Mouse (Mus musculus) intestine, embryonic 14.5 days (tissue): ENCODE measurements at regions not wholly inside any gene's neighbourhood (a gene's known extent, or its start where the extent isn't known, plus 50 kb on each side); places are given as distances from the start of the nearest gene placed in this dataset.
A peak's percentile ranks its signal among the peaks of the same experiment; 100 is the strongest.

Source experiments
- ATAC-seq: fragments of 200-750 bp; cut with Nextera tagmentation; replicated peaks from 2 replicates; pipeline ENCODE4 v1.8.0; 2017; ENCODE audit warnings: low read depth, moderate number of reproducible peaks, moderate TSS enrichment, moderate library complexity; ENCODE audit not compliant: low FRiP score, low TSS enrichment
- DNase-seq: peaks from one replicate; pipeline ENCODE4 v3.0.0-alpha.2; 2018; ENCODE audit warnings: low spot score
- H3K27ac ChIP-seq: fragments of 300-500 bp; sonication (generic); 2 replicates; pipeline ENCODE4 v1.5.1; 2014; ENCODE audit warnings: low read depth, mild to moderate bottlenecking, control low read depth
- H3K27me3 ChIP-seq: fragments of 300-500 bp; sonication (generic); replicated peaks from 2 replicates; pipeline ENCODE4 v1.6.1; 2014; ENCODE audit warnings: low read length, control low read depth; ENCODE audit not compliant: control insufficient read depth, insufficient read depth
- H3K36me3 ChIP-seq: fragments of 300-500 bp; sonication (generic); 2 replicates; pipeline ENCODE4 v1.6.1; 2014; ENCODE audit warnings: low read length, control low read depth; ENCODE audit not compliant: control insufficient read depth, insufficient read depth
- H3K4me1 ChIP-seq: fragments of 300-500 bp; sonication (generic); replicated peaks from 2 replicates; pipeline ENCODE4 v1.6.1; 2014; ENCODE audit warnings: low read length, control low read depth, mixed read lengths; ENCODE audit not compliant: control insufficient read depth, insufficient read depth
- H3K4me2 ChIP-seq: fragments of 300-500 bp; sonication (generic); 2 replicates; pipeline ENCODE4 v1.6.1; 2014; ENCODE audit warnings: low read length
- H3K4me3 ChIP-seq: fragments of 300-500 bp; sonication (generic); 2 replicates; pipeline ENCODE4 v1.5.1; 2014; ENCODE audit warnings: low read depth, low read length, control low read depth, mixed read lengths
- H3K9ac ChIP-seq: fragments of 300-500 bp; sonication (generic); 2 replicates; pipeline ENCODE4 v1.6.1; 2014; ENCODE audit warnings: mild to moderate bottlenecking, low read length
- H3K9me3 ChIP-seq: fragments of 300-500 bp; sonication (generic); 2 replicates; pipeline ENCODE4 v1.6.1; 2016; ENCODE audit warnings: low read length, control low read depth; ENCODE audit not compliant: control insufficient read depth
- WGBS: fragments of 180-500 bp; shearing (Covaris S2); extraction: QIAGEN DNeasy Blood & Tissue Kit; methylation state at CpG from one replicate; pipeline ENCODE4 v1.1.7; 2014; 5-methylcytosine and 5-hydroxymethylcytosine counted together

- Histone ChIP-seq H3K36me3 (no peaks in the 10 kb centered on the region), H3K9ac (no peak overlapping the region), H3K27ac (no peak overlapping the region), H3K27me3 (no peaks in the 10 kb centered on the region), H3K4me2 (no peak overlapping the region), H3K9me3 (no peaks in the 10 kb centered on the region), H3K4me3 (no peak overlapping the region), H3K4me1 (peaks cover 26% of the 10 kb centered on the region)
- no peak for ATAC-seq
- WGBS, result 90% methylated on average over 8 of the region's 8 CpGs
- DNase-seq, result no peak
These were observed 173.2 kb downstream of the Gadd45g start for GRCm38 (mm10) chr13:52019647-52020046.

DNA sequence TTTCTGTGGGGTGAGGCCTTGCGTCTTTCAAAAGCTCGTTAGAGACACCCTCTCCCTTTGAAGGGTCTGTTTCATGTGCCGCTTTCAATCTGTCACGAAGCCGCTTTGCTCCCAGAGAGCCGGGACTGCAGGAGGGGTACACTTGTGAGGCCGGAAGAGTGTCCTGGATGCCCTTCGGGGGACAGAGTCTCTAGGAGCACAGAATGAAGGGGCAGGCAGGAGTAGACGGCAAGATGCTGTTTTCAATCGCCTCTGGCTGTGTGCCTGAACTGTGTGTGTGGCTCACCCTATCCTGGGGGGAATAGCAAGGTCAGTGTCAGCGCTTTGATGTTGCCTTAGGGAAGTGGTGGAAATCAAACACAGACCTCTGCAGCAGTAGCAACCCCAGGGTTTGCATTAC is 174.7 kb downstream of the Gadd45g start:
- ATAC-seq (no peak), DNase-seq (no peak)
- Histone ChIP-seq H3K9me3 (no peaks in the 10 kb centered on the region), H3K4me1 (peaks cover 30% of the 10 kb centered on the region), H3K27me3 (no peaks in the 10 kb centered on the region), H3K36me3 (no peaks in the 10 kb centered on the region), H3K4me3 (no peak overlapping the region), H3K4me2 (no peak overlapping the region), H3K27ac (no peak overlapping the region), H3K9ac (no peak overlapping the region)
- WGBS, result 42% methylated on average over 11 of the region's 11 CpGs

- DNase-seq (no peak), ATAC-seq (no peak)
- Histone ChIP-seq H3K4me3 (no peak overlapping the region), H3K27me3 (no peaks in the 10 kb centered on the region), H3K9ac (no peak overlapping the region), H3K36me3 (no peaks in the 10 kb centered on the region), H3K27ac (no peak overlapping the region), H3K4me2 (no peak overlapping the region), H3K4me1 (peaks cover 28% of the 10 kb centered on the region), H3K9me3 (no peaks in the 10 kb centered on the region)
- WGBS, result 64% methylated on average over 6 of the region's 6 CpGs
These were observed 175.3 kb downstream of the Gadd45g start for GRCm38 (mm10) chr13:52021828-52022227.

GRCm38 (mm10) chr13:52022529-52022928 is 176.1 kb downstream of the Gadd45g start:
- H3K27me3 ChIP-seq, result no peaks in the 10 kb centered on the region
- no peak overlapping the region for H3K4me3 ChIP-seq
- H3K9ac ChIP-seq, result no peak overlapping the region
- WGBS, result 83% methylated on average over 4 of the region's 4 CpGs
- no peak overlapping the region for H3K27ac ChIP-seq
- ATAC-seq, result no peak
- no peaks in the 10 kb centered on the region for H3K9me3 ChIP-seq
- peaks cover 25% of the 10 kb centered on the region for H3K4me1 ChIP-seq
- H3K36me3 ChIP-seq, result no peaks in the 10 kb centered on the region
- DNase-seq, result no peak
- no peak overlapping the region for H3K4me2 ChIP-seq

DNA sequence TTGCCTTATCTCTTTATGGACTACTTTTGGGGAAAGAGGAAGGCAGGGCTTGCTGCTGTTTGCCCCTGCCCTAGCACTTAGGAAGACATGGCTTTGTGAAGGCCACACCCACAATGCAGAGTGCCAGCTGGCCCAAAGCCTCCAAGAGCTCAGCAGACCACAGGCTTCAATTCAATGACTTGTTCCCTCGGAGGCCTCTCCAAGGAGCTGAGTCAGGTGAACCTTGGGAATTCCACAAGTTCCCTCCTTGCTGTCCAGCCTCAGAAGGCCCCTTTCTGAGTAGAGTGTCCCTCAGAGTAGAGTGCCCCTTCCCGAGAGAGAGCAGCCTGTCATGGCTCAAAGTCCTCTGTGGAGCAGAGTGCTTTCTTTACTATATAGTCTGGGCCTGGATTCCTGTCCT is 177.9 kb downstream of the Gadd45g start:
- H3K36me3 ChIP-seq, result no peaks in the 10 kb centered on the region
- ATAC-seq, result peak; percentile 36; the same call in 1 of the 2 replicates
- H3K9me3 ChIP-seq, result no peaks in the 10 kb centered on the region
- H3K4me3 ChIP-seq, result no peak overlapping the region
- H3K27ac ChIP-seq, result peak overlapping the region; percentile 12; the same call in 1 of the 2 replicates
- peak; percentile 70 for DNase-seq
- 34% methylated on average over 2 of the region's 2 CpGs for whole genome bisulfite sequencing
- H3K4me2 ChIP-seq, result peak overlapping the region; percentile 14
- no peak overlapping the region for H3K9ac ChIP-seq
- no peaks in the 10 kb centered on the region for H3K27me3 ChIP-seq
- peaks cover 23% of the 10 kb centered on the region for H3K4me1 ChIP-seq

DNA sequence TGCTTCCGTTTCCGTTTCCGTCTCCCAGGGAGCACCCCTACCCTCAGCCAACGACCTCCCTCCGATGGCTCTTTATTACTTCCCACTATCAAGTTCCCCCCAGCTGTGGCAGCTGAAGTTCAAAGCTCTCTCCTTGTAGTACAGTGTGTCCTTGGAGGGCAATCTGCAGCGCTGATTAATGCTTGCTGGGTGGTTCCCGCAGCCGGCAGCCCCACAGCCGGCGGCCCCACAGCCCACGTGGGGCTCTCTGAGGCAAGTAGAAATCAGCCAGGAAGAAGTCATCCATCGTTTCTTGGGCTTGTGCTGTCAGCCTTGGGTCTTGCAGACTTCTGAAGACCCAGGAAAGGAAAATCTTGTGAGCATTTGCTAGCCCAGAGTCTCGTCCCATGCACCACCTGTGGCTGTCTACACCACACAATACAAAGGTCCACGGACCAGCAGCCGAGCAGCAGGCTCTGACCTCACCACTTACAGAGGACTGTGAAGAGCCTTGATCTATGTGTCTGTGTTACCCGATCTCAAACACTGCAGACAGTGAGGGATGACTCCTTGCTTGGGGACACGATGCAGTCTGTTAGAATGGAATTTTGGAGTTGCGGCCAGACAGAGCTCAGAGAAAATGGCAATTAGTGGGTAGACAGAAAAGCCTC is 178.5 kb downstream of the Gadd45g start:
- H3K4me1 ChIP-seq, result peaks cover 23% of the 10 kb centered on the region
- no peaks in the 10 kb centered on the region for H3K9me3 ChIP-seq
- peak; percentile 71 for DNase-seq
- H3K27ac ChIP-seq, result peak overlapping the region; percentile 12
- H3K4me3 ChIP-seq, result no peak overlapping the region
- no peaks in the 10 kb centered on the region for H3K36me3 ChIP-seq
- peak overlapping the region; percentile 14 for H3K4me2 ChIP-seq
- WGBS, result 7% methylated on average over 18 of the region's 18 CpGs
- no peak overlapping the region for H3K9ac ChIP-seq
- no peaks in the 10 kb centered on the region for H3K27me3 ChIP-seq
- peak; percentile 77 for ATAC-seq

DNA sequence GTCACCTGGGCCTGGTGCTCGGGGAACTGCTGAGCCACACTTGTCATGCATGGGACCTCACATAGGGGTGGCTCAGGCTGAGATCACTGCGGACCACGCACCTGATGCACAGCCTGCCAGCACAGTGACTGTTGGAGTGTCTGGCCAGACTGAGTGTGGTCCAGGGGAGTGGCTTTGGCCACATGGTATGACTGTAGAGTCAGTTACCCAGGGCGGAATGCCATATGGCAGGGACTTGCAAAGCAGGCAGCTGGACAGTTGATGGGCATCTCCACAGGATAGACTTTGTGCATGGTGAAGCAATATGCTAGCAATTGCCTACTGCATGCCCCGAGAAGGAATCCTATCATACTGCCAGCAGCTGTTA is 179.0 kb downstream of the Gadd45g start:
- no peaks in the 10 kb centered on the region for H3K27me3 ChIP-seq
- no peak for DNase-seq
- 64% methylated on average over 5 of the region's 5 CpGs for WGBS
- no peak overlapping the region for H3K9ac ChIP-seq
- peaks cover 23% of the 10 kb centered on the region for H3K4me1 ChIP-seq
- no peak overlapping the region for H3K4me3 ChIP-seq
- ATAC-seq, result 0 out of 2 replicates have a peak, but pooled peaks have one; percentile 32
- no peak overlapping the region for H3K4me2 ChIP-seq
- no peaks in the 10 kb centered on the region for H3K9me3 ChIP-seq
- H3K27ac ChIP-seq, result peak overlapping the region; percentile 12; the same call in 1 of the 2 replicates
- no peaks in the 10 kb centered on the region for H3K36me3 ChIP-seq

DNA sequence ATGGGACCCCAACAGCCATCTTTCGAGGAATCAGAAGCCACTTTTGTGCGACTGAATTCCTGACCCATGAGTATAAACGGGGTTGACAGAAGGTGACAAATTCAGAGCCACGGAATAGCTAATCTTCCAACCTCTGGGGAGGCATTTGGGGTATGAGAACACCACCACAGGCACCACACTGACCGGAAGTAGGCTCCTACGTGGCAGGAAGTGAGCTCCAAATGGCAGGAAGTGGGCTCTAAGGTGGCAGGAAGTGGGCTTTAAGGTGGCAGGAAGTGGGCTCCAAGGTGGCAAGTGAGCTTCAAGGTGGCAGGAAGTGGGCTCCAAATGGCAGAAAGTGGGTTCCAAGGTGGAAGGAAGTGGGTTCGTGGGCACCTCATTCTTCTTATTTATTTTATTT is 179.8 kb downstream of the Gadd45g start:
- 86% methylated on average over 7 of the region's 7 CpGs for WGBS
- DNase-seq (no peak), ATAC-seq (no peak)
- no peak overlapping the region for H3K9ac ChIP-seq
- H3K4me1 ChIP-seq, result peaks cover 23% of the 10 kb centered on the region
- no peak overlapping the region for H3K4me3 ChIP-seq
- no peaks in the 10 kb centered on the region for H3K9me3 ChIP-seq
- no peaks in the 10 kb centered on the region for H3K36me3 ChIP-seq
- no peaks in the 10 kb centered on the region for H3K27me3 ChIP-seq
- no peak overlapping the region for H3K4me2 ChIP-seq
- H3K27ac ChIP-seq, result no peak overlapping the region

DNA sequence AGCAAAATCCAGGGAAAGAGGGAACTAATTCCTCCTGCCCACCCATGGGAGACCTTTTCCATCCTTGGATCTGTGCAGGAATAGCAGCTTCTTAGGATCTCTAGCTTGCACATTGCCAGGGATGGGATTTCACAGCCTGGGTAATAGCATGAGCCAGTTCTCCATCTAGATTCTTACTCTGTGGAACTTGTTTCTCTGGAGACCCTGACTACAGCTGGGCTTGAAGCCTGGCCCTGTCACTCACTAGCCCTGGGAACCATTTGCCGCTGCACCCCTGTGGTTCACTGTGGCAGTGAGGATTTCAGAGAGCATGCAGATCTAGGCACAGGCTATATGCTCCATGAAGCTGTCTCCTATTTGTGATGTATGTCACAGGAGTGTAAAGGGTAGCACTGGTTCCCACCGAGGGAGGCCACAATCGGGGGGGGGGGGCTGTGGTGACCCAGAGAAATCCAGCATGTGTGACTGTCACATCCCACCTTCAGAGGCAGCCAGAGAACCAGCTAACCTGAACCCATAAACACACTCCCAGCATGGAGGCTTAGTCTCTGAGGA is 183.5 kb downstream of the Gadd45g start:
- WGBS, result 69% methylated on average over 3 of the region's 3 CpGs
- ATAC-seq, result no peak

More for the DNA sequence above, 183.5 kb downstream of the Gadd45g start:
- Histone ChIP-seq H3K4me1 (peaks cover 9% of the 10 kb centered on the region), H3K36me3 (no peaks in the 10 kb centered on the region), H3K9me3 (no peaks in the 10 kb centered on the region), H3K4me2 (no peak overlapping the region), H3K4me3 (no peak overlapping the region), H3K9ac (no peak overlapping the region), H3K27ac (no peak overlapping the region), H3K27me3 (no peaks in the 10 kb centered on the region)
- no peak for DNase-seq
